Mouse (Mus musculus) subcutaneous adipose tissue, adult 2 months (tissue): ENCODE results near the gene Bcar1. TPM values are rescaled to one million over a fixed set of nuclear protein-coding genes. Genes with fewer than 3 reads are reported as not detected.

ENCODE experiments used
- polyA plus RNA-seq: library from polyadenylated mRNA; depleted of rRNA; stranded (reverse); fragments of >200 nt; gene quantifications from 2 replicates; pipeline ENCODE4 v1.2.3, GENCODE M21; 2012; ENCODE audit warnings: low replicate concordance; rRNA removed

The Bcar1 gene
- 55.0 and 62.7 TPM in 2 replicates for polyA plus RNA-seq

GRCm38 (mm10) chr8:111743792-111744696 lies at the start of gene Bcar1:
Gene Bcar1 (minus strand): TSS chr8:111743809.

DNA sequence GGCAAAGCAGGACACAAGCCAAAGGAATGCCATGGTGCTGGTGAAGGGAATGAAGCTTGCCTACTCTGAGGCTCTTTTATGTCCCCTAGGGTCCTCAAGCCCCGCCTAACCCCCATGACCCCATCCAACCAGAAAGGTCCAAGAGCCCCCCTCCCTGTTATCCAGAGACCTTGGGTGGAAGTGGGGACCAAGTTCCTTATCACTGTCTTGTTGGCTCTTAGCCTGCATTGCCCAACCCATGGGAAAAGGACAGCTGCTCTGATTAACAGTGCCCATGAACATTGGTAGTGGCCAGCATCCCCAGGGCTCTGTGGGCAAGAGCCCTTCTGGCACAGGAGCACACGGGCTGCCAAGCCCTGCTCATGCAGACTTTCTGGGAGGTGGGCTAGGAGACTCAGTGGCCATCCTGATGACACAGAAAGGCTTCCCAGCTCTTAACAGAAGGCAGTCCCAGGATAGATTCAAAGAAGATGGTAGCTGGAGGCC lies 52.6 kb downstream of the Bcar1 start, which contains the start of gene Ctrb1:
Ctrb1 (minus strand) TSS at position 51 of the 486 bp plus-strand sequence.

Other genes starting within 250 kb of the Bcar1 start
- gene Wdr59, start 221.7 kb downstream of the Bcar1 start, polyA plus RNA-seq, result 10.3 and 18.8 TPM in 2 replicates
- 50.8 and 86.7 TPM in 2 replicates for gene Znrf1, start 207.7 kb downstream of the Bcar1 start, polyA plus RNA-seq
- gene Ldhd, start 113.4 kb downstream of the Bcar1 start, polyA plus RNA-seq, result 36.3 and 61.5 TPM in 2 replicates
- gene Zfp1, start 100.4 kb downstream of the Bcar1 start, polyA plus RNA-seq, result 5.7 and 9.5 TPM in 2 replicates
- gene Ctrb1, start 52.8 kb downstream of the Bcar1 start, polyA plus RNA-seq, result 1.9 and 2.5 TPM in 2 replicates
- gene Cfdp1, start 110.5 kb upstream of the Bcar1 start, polyA plus RNA-seq, result 6.5 and 9.2 TPM in 2 replicates
- 3.0 and 3.4 TPM in 2 replicates for gene Tmem170, start 132.9 kb upstream of the Bcar1 start, polyA plus RNA-seq
- not detected in 2 replicates for gene Chst5, start 166.6 kb upstream of the Bcar1 start, polyA plus RNA-seq
- gene Tmem231, start 190.1 kb upstream of the Bcar1 start, polyA plus RNA-seq, result 3.5 and 11.0 TPM in 2 replicates
- gene Gabarapl2, start 196.9 kb upstream of the Bcar1 start, polyA plus RNA-seq, result 39.9 and 60.1 TPM in 2 replicates
- 3.2 and 5.6 TPM in 2 replicates for gene Adat1, start 248.5 kb upstream of the Bcar1 start, polyA plus RNA-seq